8 mouse cellular contexts compared by ENCODE assay signal in the genomic region with DNA sequence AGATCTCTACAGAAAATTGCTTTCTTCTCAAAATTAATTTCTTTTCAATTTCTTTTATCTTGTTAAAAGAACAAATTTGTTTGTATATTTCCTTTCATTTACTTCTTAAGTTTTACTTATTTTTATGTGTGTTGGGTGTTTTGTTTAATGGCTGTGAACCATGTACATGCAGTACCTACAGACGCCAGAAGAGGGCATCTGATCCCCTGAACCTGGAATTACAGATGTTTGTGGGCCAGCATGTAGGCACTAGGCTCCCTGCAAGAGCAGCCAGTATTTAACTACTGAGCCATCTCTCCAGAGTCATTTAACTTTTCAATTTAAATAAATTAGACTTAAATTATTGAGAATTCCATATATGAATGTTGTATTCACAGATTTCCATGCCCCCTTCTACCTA.
DNase-seq lines count a peak whose midpoint lies in the region; ATAC-seq and TF ChIP-seq lines count a peak whose summit lies in the region.

No protein-coding gene starts in this region.

- no peaks in the 10 kb centered on the region for H3K27me3 ChIP-seq in liver, embryonic 14.5 days (ENCODE audit: control insufficient read depth, insufficient read depth, low read length)
- H3K27me3 ChIP-seq in liver, embryonic 11.5 days (replicated peaks; ENCODE audit: control insufficient read depth, insufficient read depth, low read length): no peaks in the 10 kb centered on the region

- intact Hi-C loops in left cerebral cortex, adult 2 months (cut with DNase I): loop anchor here (2.0 kb wide), 2 partner anchors 72 to 160 kb away; no protein-coding TSS in a partner anchor

- peak; percentile 22 for DNase-seq in cerebellum, adult 11 months
- DNase-seq in cerebellum, adult 11-12 months: no peak
- no peak for DNase-seq in liver, embryonic 14.5 days (ENCODE audit: low read depth in 3 of 3, low spot score in 3 of 3)
- DNase-seq in liver, embryonic 11.5 days (ENCODE audit: low spot score): no peak
- DNase-seq in T-cell, adult 2 months (ENCODE audit: low spot score): peak; percentile 6
- DNase-seq in embryo, embryonic 10.5 days (ENCODE audit: low spot score): peak; percentile 48
- peak in 1 of 2 experiments; percentile 35 for DNase-seq in left cerebral cortex, adult 2 months (ENCODE audit: extremely low spot score in 1 of 2, low spot score in 2 of 2)
- DNase-seq in testis, postnatal 10 days (ENCODE audit: low spot score): peak; percentile 70

- no peak overlapping the region for H3K9ac ChIP-seq in liver, embryonic 14.5 days (replicated peaks)
- H3K9ac ChIP-seq in liver, embryonic 11.5 days (ENCODE audit: low read depth, low read length): no peak overlapping the region

- TF ChIP-seq CTCF in liver, embryonic 14.5 days (IDR thresholded peaks at IDR 0.05; ENCODE audit: low read depth): peak; percentile 57
- peak; percentile 89 for TF ChIP-seq CTCF in left cerebral cortex, adult 2 months (IDR thresholded peaks at IDR 0.05)

- H3K9me3 ChIP-seq in liver, embryonic 14.5 days (ENCODE audit: control insufficient read depth, low read length): no peaks in the 10 kb centered on the region
- H3K9me3 ChIP-seq in liver, embryonic 11.5 days (ENCODE audit: control insufficient read depth, low read length): no peaks in the 10 kb centered on the region

- 0% methylated on average over 1 of the region's 1 CpGs for WGBS in liver, embryonic 14.5 days (ENCODE audit: insufficient replicate concordance)
- 3% methylated on average over 1 of the region's 1 CpGs for WGBS in liver, embryonic 11.5 days

- no peaks in the 10 kb centered on the region for H3K4me1 ChIP-seq in liver, embryonic 14.5 days (replicated peaks; ENCODE audit: control insufficient read depth in 2 of 2, insufficient read depth in 2 of 2, low read length in 1 of 2)
- H3K4me1 ChIP-seq in liver, embryonic 11.5 days (replicated peaks; ENCODE audit: control insufficient read depth, insufficient read depth, low read length): no peaks in the 10 kb centered on the region

- no peak overlapping the region for H3K27ac ChIP-seq in liver, embryonic 14.5 days
- H3K27ac ChIP-seq in liver, embryonic 11.5 days (ENCODE audit: low read depth, low read length): no peak overlapping the region
- no peak overlapping the region for H3K27ac ChIP-seq in left cerebral cortex, adult 2 months

- H3K36me3 ChIP-seq in liver, embryonic 14.5 days (replicated peaks; ENCODE audit: control insufficient read depth, insufficient read depth, low read depth): no peaks in the 10 kb centered on the region
- H3K36me3 ChIP-seq in liver, embryonic 11.5 days (ENCODE audit: control insufficient read depth, insufficient read depth, low read length): no peaks in the 10 kb centered on the region

- no peak for TF ChIP-seq EP300 in liver, embryonic 14.5 days (IDR thresholded peaks at IDR 0.05; ENCODE audit: low read depth)

- no peak overlapping the region for H3K4me2 ChIP-seq in liver, embryonic 14.5 days (ENCODE audit: low read depth)
- no peak overlapping the region for H3K4me2 ChIP-seq in liver, embryonic 11.5 days

- no peak for ATAC-seq in liver, embryonic 14.5 days (ENCODE audit: insufficient read depth)
- no peak for ATAC-seq in liver, embryonic 11.5 days (replicated peaks; ENCODE audit: low FRiP score)

- H3K4me3 ChIP-seq in liver, embryonic 14.5 days (ENCODE audit: insufficient read depth in 1 of 2, low read depth in 2 of 2, low read length in 2 of 2): no peak overlapping the region
- H3K4me3 ChIP-seq in liver, embryonic 11.5 days (ENCODE audit: low read depth, low read length): no peak overlapping the region
- H3K4me3 ChIP-seq in left cerebral cortex, adult 2 months: no peak overlapping the region

Comparison
In these comparisons a context has a peak if more than half of its experiments do, and no peak if none do; other contexts are left out.
1. DNase-seq: peak in cerebellum, adult 11 months (single experiment), T-cell, adult 2 months (single experiment), embryo, embryonic 10.5 days (single experiment) and testis, postnatal 10 days (single experiment); none in cerebellum, adult 11-12 months (single experiment), liver, embryonic 14.5 days (0 of 3) and liver, embryonic 11.5 days (single experiment).